Mouse (Mus musculus): Measurements from ENCODE around the gene Cd3e. TPM values are rescaled to one million over a fixed set of nuclear protein-coding genes. Genes with fewer than 3 reads are reported as not detected.

Cd3e gene
- total and polyA plus RNA-seq, 3 experiments = not detected

- Histone ChIP-seq H3K27me3 (ENCODE audit: control insufficient read depth in 1 of 2, insufficient read depth in 2 of 2, low read length in 2 of 2) (no peaks in the 10 kb centered on the region), H3K36me3 (ENCODE audit: control insufficient read depth in 1 of 2, insufficient read depth in 2 of 2, low read length in 2 of 2) (peaks cover 0 to 20% of the 10 kb centered on the region in 2 experiments; a peak in 2 of 4 replicates), H3K79me2 (ENCODE audit: control insufficient read depth, insufficient read depth, low read length, poor library complexity) (no peaks in the 10 kb centered on the region), H3K27ac (ENCODE audit: control insufficient read depth, low read depth, low read length) (no peak overlapping the region), H3K9me3 (replicated peaks; ENCODE audit: insufficient read depth, low read length) (no peaks in the 10 kb centered on the region), H3K9ac (ENCODE audit: control insufficient read depth, low read depth, low read length, poor library complexity, severe bottlenecking) (no peak overlapping the region), H3K4me1 (ENCODE audit: control insufficient read depth in 1 of 2, insufficient read depth in 2 of 2, low read length in 2 of 2) (peaks cover 16 to 23% of the 10 kb centered on the region in 2 experiments), H3K4me3 (ENCODE audit: control insufficient read depth in 1 of 2, insufficient read depth in 1 of 2, low read depth in 2 of 2, low read length in 2 of 2) (no peak overlapping the region)
- no peak for DNase-seq (ENCODE audit: low read depth, low spot score)
- no peak for TF ChIP-seq USF2 (IDR thresholded peaks at IDR 0.05; ENCODE audit: borderline replicate concordance in 1 of 2, insufficient read depth in 1 of 2, low read depth in 1 of 2, low read length in 2 of 2)
- no peak for TF ChIP-seq MXI1 (IDR thresholded peaks at IDR 0.05; ENCODE audit: low read depth, low read length)
- TF ChIP-seq MAX (IDR thresholded peaks at IDR 0.05; ENCODE audit: low read length) = no peak
- no peak for TF ChIP-seq TAL1 (IDR thresholded peaks at IDR 0.05; ENCODE audit: low read length)
- no peak for TF ChIP-seq UBTF (IDR thresholded peaks at IDR 0.05; ENCODE audit: borderline replicate concordance, insufficient read depth, low read depth, low read length)
- TF ChIP-seq TCF12 (IDR thresholded peaks at IDR 0.05; ENCODE audit: low read depth, low read length) = no peak
- no peak for TF ChIP-seq GATA1 (IDR thresholded peaks at IDR 0.05; ENCODE audit: low read depth, low read length)
- no peak for TF ChIP-seq BHLHE40 (IDR thresholded peaks at IDR 0.05; ENCODE audit: borderline replicate concordance, low read depth, low read length)
- TF ChIP-seq E2F4 (IDR thresholded peaks at IDR 0.05; ENCODE audit: borderline replicate concordance, low read depth, low read length) = no peak
- no peak for TF ChIP-seq KAT2A (conservative IDR thresholded peaks at IDR 0.05; ENCODE audit: low read depth, low read length)
- no peak for TF ChIP-seq RAD21 (IDR thresholded peaks at IDR 0.05; ENCODE audit: low read depth, low read length)
- no peak for TF ChIP-seq CHD1 (IDR thresholded peaks at IDR 0.05; ENCODE audit: low read depth, low read length)
- no peak for TF ChIP-seq RCOR1 (IDR thresholded peaks at IDR 0.05; ENCODE audit: low read depth, low read length)
- TF ChIP-seq ZMIZ1 (IDR thresholded peaks at IDR 0.05; ENCODE audit: low read depth, low read length) = no peak
Measured at GRCm38 (mm10) chr9:44983001-44983400, 26.4 kb downstream of the Cd3e start.

GRCm38 (mm10) chr9:44982531-44982930 is 26.9 kb downstream of the Cd3e start:
- Histone ChIP-seq H3K4me1 (ENCODE audit: control insufficient read depth in 1 of 2, insufficient read depth in 2 of 2, low read length in 2 of 2) (peaks cover 16 to 23% of the 10 kb centered on the region in 2 experiments), H3K9ac (ENCODE audit: control insufficient read depth, low read depth, low read length, poor library complexity, severe bottlenecking) (no peak overlapping the region), H3K4me3 (ENCODE audit: control insufficient read depth in 1 of 2, insufficient read depth in 1 of 2, low read depth in 2 of 2, low read length in 2 of 2) (no peak overlapping the region), H3K9me3 (replicated peaks; ENCODE audit: insufficient read depth, low read length) (no peaks in the 10 kb centered on the region), H3K79me2 (ENCODE audit: control insufficient read depth, insufficient read depth, low read length, poor library complexity) (no peaks in the 10 kb centered on the region), H3K27ac (ENCODE audit: control insufficient read depth, low read depth, low read length) (no peak overlapping the region), H3K27me3 (ENCODE audit: control insufficient read depth in 1 of 2, insufficient read depth in 2 of 2, low read length in 2 of 2) (no peaks in the 10 kb centered on the region), H3K36me3 (ENCODE audit: control insufficient read depth in 1 of 2, insufficient read depth in 2 of 2, low read length in 2 of 2) (peaks cover 0 to 20% of the 10 kb centered on the region in 2 experiments; a peak in 2 of 4 replicates)
- no peak for DNase-seq (ENCODE audit: low read depth, low spot score)
- TF ChIP-seq ETS1 (IDR thresholded peaks at IDR 0.05; ENCODE audit: low read depth, low read length) (no peak), GATA1 (IDR thresholded peaks at IDR 0.05; ENCODE audit: low read depth, low read length) (no peak), NRF1 (IDR thresholded peaks at IDR 0.05; ENCODE audit: insufficient read depth, low read depth, low read length, poor library complexity, severe bottlenecking) (no peak), TAL1 (IDR thresholded peaks at IDR 0.05; ENCODE audit: low read length) (no peak), CHD2 (IDR thresholded peaks at IDR 0.05; ENCODE audit: low read length) (no peak), E2F4 (IDR thresholded peaks at IDR 0.05; ENCODE audit: borderline replicate concordance, low read depth, low read length) (no peak), GABPA (IDR thresholded peaks at IDR 0.05; ENCODE audit: low read depth, low read length) (no peak), MXI1 (IDR thresholded peaks at IDR 0.05; ENCODE audit: low read depth, low read length) (no peak), POLR2AphosphoS5 (IDR thresholded peaks at IDR 0.05; ENCODE audit: borderline replicate concordance, low read depth, low read length) (no peak), TBP (IDR thresholded peaks at IDR 0.05; ENCODE audit: low read depth, low read length) (no peak), RAD21 (IDR thresholded peaks at IDR 0.05; ENCODE audit: low read depth, low read length) (no peak), SIN3A (IDR thresholded peaks at IDR 0.05; ENCODE audit: low read length) (no peak), UBTF (IDR thresholded peaks at IDR 0.05; ENCODE audit: borderline replicate concordance, insufficient read depth, low read depth, low read length) (no peak), POLR2A (IDR thresholded peaks at IDR 0.05; ENCODE audit: control insufficient read depth in 1 of 2, insufficient read depth in 1 of 2, low read depth in 1 of 2, low read length in 2 of 2, poor library complexity in 1 of 2) (no peak)

All from MEL (cell line).